Mouse (Mus musculus): Measurements from ENCODE around the gene Pde4dip. TPM values are rescaled to one million over a fixed set of nuclear protein-coding genes. Genes with fewer than 3 reads are reported as not detected.

Gene Pde4dip
- polyA plus RNA-seq, 1 experiment from 2014 or later: 23.3 TPM

- Histone ChIP-seq H3K4me3 (ENCODE audit: low read depth, low read length) (no peak overlapping the region), H3K9me3 (ENCODE audit: control insufficient read depth, low read length) (no peaks in the 10 kb centered on the region), H3K36me3 (ENCODE audit: control insufficient read depth, insufficient read depth, low read length) (no peaks in the 10 kb centered on the region), H3K4me2 (ENCODE audit: low read depth, severe bottlenecking) (peak overlapping the region; percentile 29), H3K9ac (ENCODE audit: low read length) (peak overlapping the region; percentile 30; the same call in 1 of the 2 replicates), H3K27me3 (ENCODE audit: control insufficient read depth, insufficient read depth, low read length) (peaks cover 3% of the 10 kb centered on the region; the same call in 1 of the 2 replicates), H3K4me1 (ENCODE audit: control insufficient read depth, insufficient read depth, low read length) (peaks cover 27% of the 10 kb centered on the region), H3K27ac (replicated peaks; ENCODE audit: low read depth, low read length) (no peak overlapping the region)
- WGBS: 4% methylated on average over 10 of the region's 10 CpGs
- DNase-seq (ENCODE audit: low spot score): peak; percentile 52
- no peak for ATAC-seq (ENCODE audit: insufficient number of reproducible peaks, low FRiP score, low TSS enrichment, low read depth)
Observed at GRCm38 (mm10) chr3:97932131-97932530, 43.6 kb upstream of the Pde4dip start.

- Histone ChIP-seq H3K36me3 (ENCODE audit: control insufficient read depth, insufficient read depth, low read length) (no peaks in the 10 kb centered on the region), H3K4me3 (ENCODE audit: low read depth, low read length) (no peak overlapping the region), H3K9me3 (ENCODE audit: control insufficient read depth, low read length) (no peaks in the 10 kb centered on the region), H3K4me1 (ENCODE audit: control insufficient read depth, insufficient read depth, low read length) (peaks cover 27% of the 10 kb centered on the region), H3K27me3 (ENCODE audit: control insufficient read depth, insufficient read depth, low read length) (peaks cover 3% of the 10 kb centered on the region; the same call in 1 of the 2 replicates), H3K4me2 (ENCODE audit: low read depth, severe bottlenecking) (no peak overlapping the region), H3K27ac (replicated peaks; ENCODE audit: low read depth, low read length) (no peak overlapping the region), H3K9ac (ENCODE audit: low read length) (no peak overlapping the region)
- ATAC-seq (ENCODE audit: insufficient number of reproducible peaks, low FRiP score, low TSS enrichment, low read depth) (no peak), DNase-seq (ENCODE audit: low spot score) (no peak)
- 59% methylated on average over 7 of the region's 7 CpGs for WGBS
Observed at GRCm38 (mm10) chr3:97931310-97931885, 42.9 kb upstream of the Pde4dip start.

DNA sequence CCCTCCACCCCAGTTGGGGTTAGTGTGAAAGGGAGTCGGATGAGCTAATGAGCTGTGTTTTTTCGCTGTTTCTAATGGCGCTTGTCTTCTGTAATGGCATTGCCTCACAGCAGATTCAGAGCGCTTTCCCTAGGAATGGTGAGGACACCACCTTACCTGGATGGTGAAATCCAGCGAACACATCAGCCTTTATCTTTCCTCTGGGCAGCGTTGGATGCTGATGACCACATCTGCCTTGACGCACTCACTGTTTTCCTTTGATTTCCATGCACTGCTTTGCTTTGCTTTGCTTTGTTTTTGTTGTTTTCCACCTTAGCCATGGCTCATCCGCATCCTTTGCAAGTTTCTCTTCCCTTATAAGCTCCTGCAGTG is 42.3 kb upstream of the Pde4dip start:
- Histone ChIP-seq H3K4me3 (ENCODE audit: low read depth, low read length) (no peak overlapping the region), H3K36me3 (ENCODE audit: control insufficient read depth, insufficient read depth, low read length) (no peaks in the 10 kb centered on the region), H3K27ac (replicated peaks; ENCODE audit: low read depth, low read length) (no peak overlapping the region), H3K9ac (ENCODE audit: low read length) (no peak overlapping the region), H3K27me3 (ENCODE audit: control insufficient read depth, insufficient read depth, low read length) (peaks cover 3% of the 10 kb centered on the region; the same call in 1 of the 2 replicates), H3K4me1 (ENCODE audit: control insufficient read depth, insufficient read depth, low read length) (peaks cover 27% of the 10 kb centered on the region), H3K4me2 (ENCODE audit: low read depth, severe bottlenecking) (no peak overlapping the region), H3K9me3 (ENCODE audit: control insufficient read depth, low read length) (no peaks in the 10 kb centered on the region)
- ATAC-seq (ENCODE audit: insufficient number of reproducible peaks, low FRiP score, low TSS enrichment, low read depth) (no peak), DNase-seq (ENCODE audit: low spot score) (no peak)
- WGBS: 79% methylated on average over 8 of the region's 8 CpGs

DNA sequence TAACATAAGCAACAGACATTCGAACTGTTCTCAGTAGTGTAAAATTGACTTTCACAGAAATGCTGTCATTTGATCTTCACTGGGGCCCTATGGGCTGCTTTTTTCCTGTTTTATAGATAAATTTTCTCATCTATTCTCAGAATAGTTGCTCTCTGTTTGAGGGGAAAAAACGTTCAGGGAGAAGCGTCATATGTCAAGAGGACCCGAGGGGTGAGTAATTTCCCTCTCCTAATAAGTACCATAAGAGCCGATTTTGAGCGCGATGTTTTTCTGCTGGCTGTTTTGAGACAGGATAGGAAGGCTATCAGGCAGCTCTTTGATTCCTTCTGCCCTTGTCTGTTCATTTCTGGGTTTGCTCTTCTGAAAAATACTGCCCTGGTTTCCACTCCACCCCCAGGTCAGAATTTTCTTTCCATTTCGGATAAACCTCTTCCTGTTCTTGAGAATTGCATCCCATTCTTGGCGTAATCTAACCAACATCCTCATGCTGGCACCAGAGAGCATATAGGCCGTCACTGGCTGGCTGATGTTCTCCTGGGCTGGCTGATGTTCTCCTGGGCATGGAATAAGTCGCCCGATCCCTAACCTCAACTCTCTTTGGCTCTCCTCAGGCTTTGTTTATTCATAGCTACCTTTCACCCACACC is 41.8 kb upstream of the Pde4dip start:
- Histone ChIP-seq H3K9me3 (ENCODE audit: control insufficient read depth, low read length) (no peaks in the 10 kb centered on the region), H3K4me2 (ENCODE audit: low read depth, severe bottlenecking) (no peak overlapping the region; the same call in 1 of the 2 replicates), H3K36me3 (ENCODE audit: control insufficient read depth, insufficient read depth, low read length) (no peaks in the 10 kb centered on the region), H3K27me3 (ENCODE audit: control insufficient read depth, insufficient read depth, low read length) (peaks cover 3% of the 10 kb centered on the region; the same call in 1 of the 2 replicates), H3K27ac (replicated peaks; ENCODE audit: low read depth, low read length) (no peak overlapping the region), H3K4me3 (ENCODE audit: low read depth, low read length) (no peak overlapping the region), H3K9ac (ENCODE audit: low read length) (no peak overlapping the region), H3K4me1 (ENCODE audit: control insufficient read depth, insufficient read depth, low read length) (peaks cover 27% of the 10 kb centered on the region)
- WGBS: 41% methylated on average over 12 of the region's 12 CpGs
- ATAC-seq (ENCODE audit: insufficient number of reproducible peaks, low FRiP score, low TSS enrichment, low read depth) (no peak), DNase-seq (ENCODE audit: low spot score) (no peak)

- Histone ChIP-seq H3K36me3 (ENCODE audit: control insufficient read depth, insufficient read depth, low read length) (no peaks in the 10 kb centered on the region), H3K27ac (replicated peaks; ENCODE audit: low read depth, low read length) (no peak overlapping the region), H3K9ac (ENCODE audit: low read length) (no peak overlapping the region), H3K4me3 (ENCODE audit: low read depth, low read length) (no peak overlapping the region), H3K27me3 (ENCODE audit: control insufficient read depth, insufficient read depth, low read length) (peaks cover 3% of the 10 kb centered on the region; the same call in 1 of the 2 replicates), H3K4me1 (ENCODE audit: control insufficient read depth, insufficient read depth, low read length) (peaks cover 27% of the 10 kb centered on the region), H3K9me3 (ENCODE audit: control insufficient read depth, low read length) (no peaks in the 10 kb centered on the region), H3K4me2 (ENCODE audit: low read depth, severe bottlenecking) (no peak overlapping the region)
- DNase-seq (ENCODE audit: low spot score): peak; percentile 88
- ATAC-seq (ENCODE audit: insufficient number of reproducible peaks, low FRiP score, low TSS enrichment, low read depth): no peak
- WGBS: 60% methylated on average over 9 of the region's 9 CpGs
Observed at GRCm38 (mm10) chr3:97928968-97929858, 40.7 kb upstream of the Pde4dip start.

DNA sequence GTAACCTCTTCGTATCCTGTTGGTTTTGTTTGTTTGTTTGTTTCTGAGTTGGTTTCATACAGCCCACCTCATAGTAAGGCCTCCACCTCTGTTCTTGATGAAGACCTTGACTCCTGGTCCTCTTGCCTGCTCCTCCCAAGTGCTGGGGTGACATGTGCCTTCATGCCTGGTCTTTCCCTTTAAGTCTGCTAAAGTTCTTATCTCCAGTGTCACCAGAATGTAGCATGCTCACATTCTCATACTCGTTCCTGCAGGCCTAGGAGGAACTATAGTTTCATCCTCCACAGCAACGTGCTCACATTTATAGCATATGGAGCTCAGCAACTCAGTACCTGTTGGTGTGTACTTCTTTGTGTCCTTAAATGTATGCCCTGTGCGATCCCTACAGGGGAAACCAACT is 38.8 kb upstream of the Pde4dip start:
- peaks cover 17% of the 10 kb centered on the region for H3K4me1 ChIP-seq (ENCODE audit: control insufficient read depth, insufficient read depth, low read length)
- peaks cover 3% of the 10 kb centered on the region; the same call in 1 of the 2 replicates for H3K27me3 ChIP-seq (ENCODE audit: control insufficient read depth, insufficient read depth, low read length)
- WGBS: 80% methylated on average over 4 of the region's 4 CpGs
- ATAC-seq (ENCODE audit: insufficient number of reproducible peaks, low FRiP score, low TSS enrichment, low read depth) (no peak), DNase-seq (ENCODE audit: low spot score) (no peak)
- no peak overlapping the region for H3K27ac ChIP-seq (replicated peaks; ENCODE audit: low read depth, low read length)
- no peaks in the 10 kb centered on the region for H3K36me3 ChIP-seq (ENCODE audit: control insufficient read depth, insufficient read depth, low read length)
- H3K4me2 ChIP-seq (ENCODE audit: low read depth, severe bottlenecking): no peak overlapping the region
- no peak overlapping the region for H3K9ac ChIP-seq (ENCODE audit: low read length)
- no peaks in the 10 kb centered on the region for H3K9me3 ChIP-seq (ENCODE audit: control insufficient read depth, low read length)
- no peak overlapping the region for H3K4me3 ChIP-seq (ENCODE audit: low read depth, low read length)

DNA sequence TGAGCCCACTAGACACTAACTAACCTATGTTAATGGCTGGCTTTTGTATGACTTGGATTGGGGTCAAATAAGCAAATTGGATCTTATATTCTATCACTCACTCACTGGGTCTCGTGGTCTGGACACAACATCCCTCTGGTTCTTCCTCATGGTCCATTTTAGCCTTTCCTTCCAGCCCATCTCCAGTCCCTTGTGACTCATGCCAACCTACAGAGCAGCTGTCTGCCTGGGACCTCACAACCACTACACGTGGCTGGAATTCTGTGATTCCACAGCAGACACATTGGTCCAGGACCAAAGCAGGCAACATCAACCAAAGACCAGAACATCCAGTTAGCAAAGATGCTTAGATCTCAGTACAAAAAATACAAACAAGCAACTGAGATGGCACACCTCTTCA is 36.7 kb upstream of the Pde4dip start:
- Histone ChIP-seq H3K9ac (ENCODE audit: low read length) (no peak overlapping the region), H3K4me1 (ENCODE audit: control insufficient read depth, insufficient read depth, low read length) (0 out of 2 replicates have a peak, but pooled peaks cover 2% of the 10 kb centered on the region)
- WGBS: 90% methylated on average over 2 of the region's 2 CpGs

GRCm38 (mm10) chr3:97918885-97919550 is 30.5 kb upstream of the Pde4dip start:
- Histone ChIP-seq H3K9ac (ENCODE audit: low read length) (no peak overlapping the region), H3K4me2 (ENCODE audit: low read depth, severe bottlenecking) (no peak overlapping the region), H3K4me1 (ENCODE audit: control insufficient read depth, insufficient read depth, low read length) (no peaks in the 10 kb centered on the region), H3K9me3 (ENCODE audit: control insufficient read depth, low read length) (no peaks in the 10 kb centered on the region), H3K4me3 (ENCODE audit: low read depth, low read length) (no peak overlapping the region), H3K36me3 (ENCODE audit: control insufficient read depth, insufficient read depth, low read length) (peaks cover 14% of the 10 kb centered on the region; the same call in 1 of the 2 replicates), H3K27ac (replicated peaks; ENCODE audit: low read depth, low read length) (no peak overlapping the region), H3K27me3 (ENCODE audit: control insufficient read depth, insufficient read depth, low read length) (no peaks in the 10 kb centered on the region)
- DNase-seq (ENCODE audit: low spot score): no peak
- WGBS: 95% methylated on average over 10 of the region's 10 CpGs
- no peak for ATAC-seq (ENCODE audit: insufficient number of reproducible peaks, low FRiP score, low TSS enrichment, low read depth)

More for the DNA sequence above, 36.7 kb upstream of the Pde4dip start:
- no peak for DNase-seq (ENCODE audit: low spot score)
- ATAC-seq (ENCODE audit: insufficient number of reproducible peaks, low FRiP score, low TSS enrichment, low read depth): no peak
- Histone ChIP-seq H3K27ac (replicated peaks; ENCODE audit: low read depth, low read length) (no peak overlapping the region), H3K4me2 (ENCODE audit: low read depth, severe bottlenecking) (no peak overlapping the region), H3K4me3 (ENCODE audit: low read depth, low read length) (no peak overlapping the region), H3K27me3 (ENCODE audit: control insufficient read depth, insufficient read depth, low read length) (no peaks in the 10 kb centered on the region), H3K36me3 (ENCODE audit: control insufficient read depth, insufficient read depth, low read length) (peaks cover 5% of the 10 kb centered on the region; the same call in 1 of the 2 replicates), H3K9me3 (ENCODE audit: control insufficient read depth, low read length) (no peaks in the 10 kb centered on the region)
